Mouse (Mus musculus) T-helper 1 cell (primary cell): ENCODE results near the gene Saal1.
"Not testable (repeated sequence)": the region's sequence is repeated elsewhere in the genome, so short reads cannot be mapped to it uniquely, and the experiment has no call there.

ENCODE experiments used
- in situ Hi-C: fragments of 300-600 bp; cut with MboI, MseI; formaldehyde crosslinking; loops from one replicate; pipeline ENCODE4 v1.15.1; 2025; ENCODE audit warnings: high pct_unique_total_duplicates

Gene Saal1

GRCm38 (mm10) chr7:46696754-46697153, 13.7 kb downstream of the Saal1 start:
- in situ Hi-C loops, result no loop called here

GRCm38 (mm10) chr7:46686827-46687226, 23.7 kb downstream of the Saal1 start:
- in situ Hi-C loops, result no loop called here

- in situ Hi-C loops, result no loop called here
Measured at GRCm38 (mm10) chr7:46680732-46681131, 29.7 kb downstream of the Saal1 start.

GRCm38 (mm10) chr7:46679044-46679443, 31.4 kb downstream of the Saal1 start:
- in situ Hi-C loops, result not testable (repeated sequence)

GRCm38 (mm10) chr7:46678417-46678816, 32.1 kb downstream of the Saal1 start:
- in situ Hi-C loops, result no loop called here

GRCm38 (mm10) chr7:46676808-46677360, 33.6 kb downstream of the Saal1 start:
- in situ Hi-C loops, result no loop called here

GRCm38 (mm10) chr7:46675886-46676285, 34.6 kb downstream of the Saal1 start:
- in situ Hi-C loops, result no loop called here

GRCm38 (mm10) chr7:46675061-46675460, 35.4 kb downstream of the Saal1 start:
- in situ Hi-C loops, result no loop called here

GRCm38 (mm10) chr7:46672160-46672672, 38.3 kb downstream of the Saal1 start, which contains the start of gene Tph1:
TSS of gene Tph1 (minus strand) at chr7:46672537.
- in situ Hi-C loops, result no loop called here

- in situ Hi-C loops, result no loop called here
Measured at GRCm38 (mm10) chr7:46667256-46667655, 43.2 kb downstream of the Saal1 start.

GRCm38 (mm10) chr7:46665236-46665635, 45.2 kb downstream of the Saal1 start:
- in situ Hi-C loops, result no loop called here

- in situ Hi-C loops, result no loop called here
Measured at GRCm38 (mm10) chr7:46661591-46662090, 48.8 kb downstream of the Saal1 start.

- in situ Hi-C loops, result no loop called here
Measured at GRCm38 (mm10) chr7:46652279-46652678, 58.2 kb downstream of the Saal1 start.

- in situ Hi-C loops, result not testable (repeated sequence)
Measured at GRCm38 (mm10) chr7:46650231-46650630, 60.2 kb downstream of the Saal1 start.

GRCm38 (mm10) chr7:46648431-46649140, 61.9 kb downstream of the Saal1 start:
- in situ Hi-C loops, result no loop called here

GRCm38 (mm10) chr7:46643172-46643571, 67.3 kb downstream of the Saal1 start:
- in situ Hi-C loops, result no loop called here

- in situ Hi-C loops, result no loop called here
Measured at GRCm38 (mm10) chr7:46640062-46640461, 70.4 kb downstream of the Saal1 start.

GRCm38 (mm10) chr7:46639692-46640031, 70.8 kb downstream of the Saal1 start, which contains the start of gene Sergef:
TSS of gene Sergef (minus strand) at chr7:46639807.
- in situ Hi-C loops, result no loop called here

GRCm38 (mm10) chr7:46638889-46639691, 71.4 kb downstream of the Saal1 start:
- in situ Hi-C loops, result no loop called here
